Mouse (Mus musculus) heart, embryonic 13.5 days (tissue): ENCODE measurements around the gene Trpm8. TPM values are rescaled to one million over a fixed set of nuclear protein-coding genes. Genes with fewer than 3 reads are reported as not detected.
A peak's percentile ranks its signal among the peaks of the same experiment; 100 is the strongest.

Source experiments
- ATAC-seq: fragments of 200-750 bp; cut with Nextera tagmentation; 2 replicates; pipeline ENCODE4 v1.8.0; 2017; ENCODE audit warnings: moderate TSS enrichment; ENCODE audit not compliant: insufficient number of reproducible peaks, low FRiP score, low TSS enrichment; ENCODE audit errors: extremely low read depth
- H3K27ac ChIP-seq: fragments of 300-500 bp; sonication (generic); replicated peaks from 2 replicates; pipeline ENCODE4 v1.5.1; 2015; ENCODE audit warnings: moderate library complexity, mild to moderate bottlenecking, inconsistent platforms
- H3K27me3 ChIP-seq: fragments of 300-500 bp; sonication (generic); replicated peaks from 2 replicates; pipeline ENCODE4 v1.6.1; 2015; ENCODE audit warnings: mild to moderate bottlenecking, inconsistent platforms
- H3K36me3 ChIP-seq: fragments of 300-500 bp; sonication (generic); 2 replicates; pipeline ENCODE4 v1.6.1; 2015; ENCODE audit warnings: mild to moderate bottlenecking, inconsistent platforms
- H3K4me1 ChIP-seq: fragments of 300-500 bp; sonication (generic); 2 replicates; pipeline ENCODE4 v1.6.1; 2015; ENCODE audit warnings: inconsistent platforms
- H3K4me2 ChIP-seq: fragments of 300-500 bp; sonication (generic); 2 replicates; pipeline ENCODE4 v1.6.1; 2015; ENCODE audit warnings: inconsistent platforms, mild to moderate bottlenecking, moderate library complexity
- H3K4me3 ChIP-seq: fragments of 300-500 bp; sonication (generic); 2 replicates; pipeline ENCODE4 v1.5.1; 2015; ENCODE audit warnings: moderate library complexity, mild to moderate bottlenecking, inconsistent platforms
- H3K9ac ChIP-seq: fragments of 300-500 bp; sonication (generic); 2 replicates; pipeline ENCODE4 v1.6.1; 2015; ENCODE audit warnings: inconsistent platforms, mild to moderate bottlenecking, moderate library complexity
- H3K9me3 ChIP-seq: fragments of 300-500 bp; sonication (generic); 2 replicates; pipeline ENCODE4 v1.6.1; 2016; ENCODE audit warnings: inconsistent platforms
- WGBS: fragments of 180-500 bp; shearing (Covaris S2); methylation state at CpG from one replicate; pipeline ENCODE4 v1.1.7; 2015; ENCODE audit warnings: mixed read lengths; 5-methylcytosine and 5-hydroxymethylcytosine counted together
- polyA plus RNA-seq: library from polyadenylated mRNA; unstranded; fragments of >200 nt; fragmentation: Nextera tagmentation; extraction: Ambion mirVana; gene quantifications from 2 replicates; pipeline ENCODE4 v1.2.1, GENCODE M21; 2015

The Trpm8 gene
- polyA plus RNA-seq, 1 experiment from 2014 or later: 0.03 TPM

DNA sequence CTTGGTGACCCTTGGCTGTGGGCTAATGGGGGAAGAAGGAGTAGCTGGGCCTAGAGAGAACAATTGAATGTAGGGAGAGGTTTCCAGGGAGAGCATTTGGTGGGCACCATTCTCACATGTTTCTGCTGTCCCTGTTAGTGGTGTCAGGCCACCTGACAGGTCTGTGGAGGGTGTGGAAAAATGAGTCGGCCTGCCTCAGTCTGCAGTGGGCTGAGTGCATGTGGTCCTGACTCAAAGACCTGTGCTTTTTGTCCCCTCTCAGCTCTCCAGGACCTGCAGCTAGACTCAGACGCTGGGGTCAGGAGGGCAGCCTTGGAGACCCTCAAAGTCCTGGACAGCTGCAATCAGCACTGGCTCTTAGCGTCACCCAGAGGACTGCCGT, 17.8 kb upstream of the Trpm8 start:
- Histone ChIP-seq H3K27ac (no peak overlapping the region; the same call in 1 of the 2 replicates), H3K27me3 (no peaks in the 10 kb centered on the region), H3K36me3 (peaks cover 54% of the 10 kb centered on the region), H3K4me3 (no peak overlapping the region), H3K9ac (peak overlapping the region; percentile 0; the same call in 1 of the 2 replicates), H3K4me2 (no peak overlapping the region), H3K4me1 (peaks cover 33% of the 10 kb centered on the region), H3K9me3 (peaks cover 31% of the 10 kb centered on the region)
- whole genome bisulfite sequencing: 70% methylated on average over 4 of the region's 4 CpGs
- no peak for ATAC-seq

DNA sequence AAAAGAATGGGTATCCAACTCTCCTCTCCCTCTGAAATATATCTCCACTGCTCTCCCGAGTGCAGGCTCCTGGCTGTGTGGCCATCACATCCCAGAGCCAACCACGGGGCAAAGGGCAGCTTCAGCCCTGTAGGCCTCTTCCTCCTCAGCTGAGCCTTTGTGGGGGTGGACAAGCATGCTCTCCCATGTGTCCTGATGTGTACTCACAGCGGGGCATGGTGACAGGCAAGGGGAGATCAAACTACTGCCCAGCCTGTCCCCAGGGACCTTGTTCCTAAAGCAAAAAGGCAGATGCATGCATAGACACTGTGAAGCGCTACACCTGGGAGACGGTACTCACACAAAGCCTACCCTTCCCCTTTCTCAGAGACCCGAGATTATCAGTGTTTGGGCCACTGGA, 17.3 kb upstream of the Trpm8 start:
- 69% methylated on average over 6 of the region's 6 CpGs for WGBS
- H3K36me3 ChIP-seq: peaks cover 59% of the 10 kb centered on the region

DNA sequence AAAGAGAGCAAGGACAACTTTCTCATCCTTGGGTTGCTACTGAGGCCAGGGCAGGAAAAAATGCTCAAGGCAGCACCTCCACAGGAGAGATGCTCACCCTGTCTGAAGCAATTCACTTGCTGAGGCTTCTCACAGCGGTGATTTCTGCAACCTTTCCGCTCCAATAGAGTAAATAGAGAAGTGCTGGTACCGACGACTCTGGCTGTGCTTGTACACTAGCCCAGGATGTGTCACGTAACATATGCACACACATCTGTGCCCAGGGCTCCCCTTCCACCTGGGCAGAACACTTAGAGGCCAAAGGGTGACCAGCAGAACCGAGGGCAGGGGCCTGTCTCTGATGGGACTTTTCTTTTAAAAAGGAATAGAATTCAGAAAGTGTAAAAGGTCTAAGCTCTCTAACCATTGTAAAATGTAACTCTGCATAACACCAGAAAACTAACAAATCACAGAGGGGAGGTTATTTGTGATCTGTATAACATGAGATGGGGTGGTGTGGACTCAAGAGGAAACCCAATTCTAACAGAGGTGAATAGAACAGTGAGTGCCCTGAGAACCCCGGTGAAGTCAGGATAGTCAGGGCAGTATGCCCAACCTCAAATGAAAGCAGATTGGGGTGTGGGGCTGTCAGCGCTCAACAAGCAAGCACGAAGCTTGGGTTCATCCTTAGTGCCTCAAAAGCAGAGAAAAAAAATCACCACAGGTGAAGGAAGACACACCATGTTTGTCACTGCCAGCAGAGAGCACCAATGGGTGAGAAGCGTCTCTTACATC, 16.7 kb upstream of the Trpm8 start:
- Histone ChIP-seq H3K4me1 (peaks cover 43% of the 10 kb centered on the region), H3K36me3 (peaks cover 65% of the 10 kb centered on the region), H3K9me3 (peaks cover 19% of the 10 kb centered on the region), H3K4me3 (no peak overlapping the region), H3K27me3 (no peaks in the 10 kb centered on the region), H3K27ac (no peak overlapping the region), H3K4me2 (no peak overlapping the region), H3K9ac (no peak overlapping the region)
- WGBS: 81% methylated on average over 10 of the region's 10 CpGs
- ATAC-seq: no peak

More for the DNA sequence above, 17.3 kb upstream of the Trpm8 start:
- Histone ChIP-seq H3K27ac (no peak overlapping the region), H3K9ac (no peak overlapping the region), H3K9me3 (peaks cover 26% of the 10 kb centered on the region), H3K4me2 (no peak overlapping the region), H3K4me3 (no peak overlapping the region), H3K4me1 (peaks cover 37% of the 10 kb centered on the region), H3K27me3 (no peaks in the 10 kb centered on the region)
- no peak for ATAC-seq

DNA sequence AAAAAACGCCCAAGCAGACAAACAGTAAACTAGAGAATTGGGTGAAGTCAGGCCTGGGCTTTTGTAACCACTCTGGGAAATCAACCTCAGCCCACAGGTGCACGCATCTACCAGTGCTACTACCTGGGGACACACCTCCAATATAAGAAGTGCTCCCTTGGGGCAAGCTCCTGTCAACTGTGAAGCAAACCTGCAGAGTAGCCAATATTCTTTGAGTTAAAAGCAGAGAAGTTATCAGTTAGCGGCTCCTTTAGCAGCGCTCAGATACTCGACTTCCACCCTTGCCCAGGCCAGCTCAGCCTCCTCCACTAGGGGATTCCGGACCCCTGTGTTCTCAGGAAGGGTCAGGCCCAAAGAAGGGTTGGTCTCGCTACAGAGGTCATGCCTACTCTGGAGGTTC, 15.8 kb upstream of the Trpm8 start:
- Histone ChIP-seq H3K27me3 (no peaks in the 10 kb centered on the region), H3K4me3 (no peak overlapping the region), H3K9me3 (peaks cover 10% of the 10 kb centered on the region), H3K27ac (no peak overlapping the region), H3K4me2 (no peak overlapping the region), H3K4me1 (peaks cover 43% of the 10 kb centered on the region), H3K36me3 (peaks cover 75% of the 10 kb centered on the region), H3K9ac (no peak overlapping the region)
- ATAC-seq: no peak
- 77% methylated on average over 7 of the region's 7 CpGs for WGBS

DNA sequence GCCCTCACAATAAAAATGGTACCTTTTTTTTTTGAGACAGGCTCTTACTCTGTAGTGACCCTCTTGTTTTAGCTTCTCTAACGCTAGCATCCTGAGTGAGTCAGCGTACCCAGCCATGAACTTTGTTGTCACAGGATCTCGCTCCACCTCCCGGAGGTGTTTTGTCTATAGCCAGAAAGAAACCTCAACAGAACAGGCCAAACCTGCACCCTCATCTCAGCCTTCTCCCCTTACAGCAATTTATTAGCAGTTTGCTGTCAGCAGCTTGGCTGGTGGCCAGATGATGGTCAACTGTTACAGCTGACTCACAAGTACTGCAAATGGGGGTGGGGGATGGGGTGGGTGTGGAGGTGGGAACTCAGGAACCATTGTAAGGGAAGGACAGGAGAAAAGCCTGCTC, 15.2 kb upstream of the Trpm8 start:
- no peak overlapping the region for H3K4me2 ChIP-seq
- H3K4me1 ChIP-seq: peaks cover 43% of the 10 kb centered on the region
- no peaks in the 10 kb centered on the region for H3K27me3 ChIP-seq
- no peak overlapping the region for H3K27ac ChIP-seq
- 73% methylated on average over 4 of the region's 4 CpGs for WGBS
- H3K9ac ChIP-seq: peak overlapping the region; percentile 0; the same call in 1 of the 2 replicates
- peaks cover 4% of the 10 kb centered on the region for H3K9me3 ChIP-seq
- no peak for ATAC-seq
- H3K36me3 ChIP-seq: peaks cover 80% of the 10 kb centered on the region
- H3K4me3 ChIP-seq: no peak overlapping the region

DNA sequence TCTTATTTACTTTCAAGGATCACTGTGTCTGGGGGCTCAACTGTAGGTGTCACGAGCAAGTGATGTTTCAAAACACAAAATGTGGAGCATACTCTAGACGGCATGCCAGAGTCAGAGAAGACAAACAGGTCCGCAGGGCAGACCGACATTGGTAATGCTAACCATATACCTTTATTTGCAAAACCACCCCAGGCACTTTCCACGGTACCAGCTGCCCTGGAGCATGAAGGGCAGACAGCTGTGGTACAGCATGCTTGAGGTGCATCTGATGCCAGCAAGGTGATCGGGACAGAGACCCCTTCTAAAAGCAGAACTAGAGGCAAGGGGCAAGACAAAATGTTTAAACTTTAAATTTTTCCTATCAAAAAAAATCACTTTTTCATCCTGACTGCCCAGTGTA, 14.5 kb upstream of the Trpm8 start:
- ATAC-seq: no peak
- peaks cover 87% of the 10 kb centered on the region for H3K36me3 ChIP-seq
- WGBS: 74% methylated on average over 6 of the region's 6 CpGs
- peaks cover 43% of the 10 kb centered on the region for H3K4me1 ChIP-seq
- no peaks in the 10 kb centered on the region for H3K27me3 ChIP-seq
- H3K4me3 ChIP-seq: no peak overlapping the region
- no peaks in the 10 kb centered on the region for H3K9me3 ChIP-seq
- no peak overlapping the region for H3K4me2 ChIP-seq
- H3K27ac ChIP-seq: no peak overlapping the region
- H3K9ac ChIP-seq: no peak overlapping the region

DNA sequence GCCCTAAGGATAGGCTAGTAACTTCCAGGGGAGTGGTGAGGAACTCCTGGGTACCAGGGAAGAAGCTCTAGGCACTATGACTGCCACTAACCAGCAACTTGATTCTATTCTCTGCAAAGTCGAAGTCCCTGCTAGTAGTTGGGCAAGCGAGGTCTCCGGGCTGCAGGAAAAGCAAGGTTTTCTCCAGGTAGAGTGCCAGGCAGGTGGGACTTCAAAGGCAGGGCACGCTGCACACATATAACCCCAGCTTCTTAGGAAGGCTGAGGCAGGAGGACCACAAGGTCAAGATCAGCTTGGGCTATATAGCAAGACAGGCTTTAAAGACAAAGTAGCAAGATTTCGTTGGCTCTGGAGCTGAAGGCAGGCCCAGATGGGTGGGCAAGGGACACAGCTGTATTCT, 13.7 kb upstream of the Trpm8 start:
- no peaks in the 10 kb centered on the region for H3K9me3 ChIP-seq
- H3K4me3 ChIP-seq: no peak overlapping the region
- no peak overlapping the region for H3K4me2 ChIP-seq
- H3K9ac ChIP-seq: no peak overlapping the region
- no peak for ATAC-seq
- no peak overlapping the region for H3K27ac ChIP-seq
- 90% methylated on average over 5 of the region's 5 CpGs for WGBS
- H3K27me3 ChIP-seq: no peaks in the 10 kb centered on the region
- peaks cover 95% of the 10 kb centered on the region for H3K36me3 ChIP-seq
- H3K4me1 ChIP-seq: peaks cover 42% of the 10 kb centered on the region

DNA sequence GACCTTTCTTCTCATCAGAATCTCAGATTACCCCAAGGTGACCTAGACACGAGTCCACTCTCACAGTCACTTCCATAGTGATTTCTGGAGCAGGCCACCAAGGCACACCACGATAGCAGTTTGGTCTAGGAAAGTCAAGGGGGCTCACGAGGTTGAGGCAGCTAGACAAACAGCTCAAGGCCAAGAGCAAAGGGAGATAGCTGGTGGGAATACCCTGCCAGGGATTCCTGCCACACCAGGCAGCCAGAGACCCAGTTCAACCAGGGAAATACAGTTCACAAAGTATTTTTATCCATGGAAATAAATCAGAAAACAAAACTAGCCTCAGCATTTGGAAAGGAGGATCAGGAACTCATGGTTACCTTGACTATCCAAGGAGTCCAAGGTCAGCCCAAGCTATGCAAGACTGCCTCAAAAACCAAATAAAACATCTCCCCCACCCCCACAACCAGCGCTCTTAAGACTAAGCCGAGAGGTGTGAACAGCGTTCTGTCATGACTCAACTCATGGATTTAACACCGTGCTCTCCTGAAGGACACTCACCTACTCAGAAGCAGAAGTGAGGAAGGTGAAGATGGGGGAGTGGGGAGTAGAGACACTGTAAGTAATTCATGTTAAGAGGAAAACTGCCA, 13.1 kb upstream of the Trpm8 start:
- H3K27me3 ChIP-seq: no peaks in the 10 kb centered on the region
- ATAC-seq: no peak
- no peak overlapping the region for H3K27ac ChIP-seq
- H3K4me1 ChIP-seq: peaks cover 36% of the 10 kb centered on the region
- no peak overlapping the region for H3K4me3 ChIP-seq
- 77% methylated on average over 7 of the region's 7 CpGs for WGBS
- H3K9me3 ChIP-seq: no peaks in the 10 kb centered on the region
- H3K9ac ChIP-seq: no peak overlapping the region
- peaks cover 100% of the 10 kb centered on the region for H3K36me3 ChIP-seq
- no peak overlapping the region for H3K4me2 ChIP-seq

DNA sequence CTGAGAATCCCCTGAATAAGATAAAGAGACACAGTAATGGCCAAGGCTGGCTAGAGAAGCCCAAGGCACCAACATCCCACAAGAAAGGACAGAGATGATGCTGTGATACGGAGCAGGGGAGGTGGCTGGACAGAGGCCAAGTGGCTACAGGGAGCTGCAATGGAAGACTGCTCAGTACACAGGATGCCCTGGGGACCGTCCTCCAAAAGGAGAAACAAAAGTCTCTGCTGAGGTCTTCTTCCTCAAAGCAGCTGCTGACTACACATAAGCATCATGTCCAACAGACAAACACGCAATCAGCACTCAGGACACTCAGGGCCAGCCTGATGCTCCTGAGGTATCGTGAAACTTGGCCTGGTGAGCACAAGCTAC, 12.6 kb upstream of the Trpm8 start:
- Histone ChIP-seq H3K27me3 (no peaks in the 10 kb centered on the region), H3K9ac (no peak overlapping the region), H3K4me3 (no peak overlapping the region), H3K27ac (no peak overlapping the region), H3K9me3 (no peaks in the 10 kb centered on the region), H3K36me3 (peaks cover 100% of the 10 kb centered on the region), H3K4me1 (peaks cover 31% of the 10 kb centered on the region), H3K4me2 (no peak overlapping the region)
- no peak for ATAC-seq
- WGBS: 69% methylated on average over 4 of the region's 4 CpGs

DNA sequence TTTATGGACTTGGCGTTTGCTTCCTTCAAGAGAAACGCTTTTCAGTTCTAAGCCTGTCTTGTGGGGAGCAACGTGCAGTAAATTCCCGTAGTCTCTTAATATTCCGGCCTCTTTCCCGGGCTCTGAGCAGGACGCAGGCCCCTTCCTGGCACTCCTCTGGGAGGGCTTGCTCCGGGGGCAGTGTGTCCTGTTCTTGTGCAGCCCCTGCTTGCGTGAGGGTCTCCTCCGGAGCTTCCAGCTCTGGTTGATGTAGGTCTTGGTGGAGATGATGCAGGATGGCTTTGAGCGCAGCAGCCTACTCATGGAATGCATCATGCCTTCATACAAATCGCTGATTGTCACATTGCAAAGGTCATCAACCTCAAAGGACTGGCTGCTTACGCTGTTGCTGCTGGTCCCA, 11.3 kb upstream of the Trpm8 start:
- no peaks in the 10 kb centered on the region for H3K27me3 ChIP-seq
- H3K9me3 ChIP-seq: no peaks in the 10 kb centered on the region
- no peak for ATAC-seq
- H3K36me3 ChIP-seq: peaks cover 91% of the 10 kb centered on the region
- peaks cover 26% of the 10 kb centered on the region for H3K4me1 ChIP-seq
- no peak overlapping the region for H3K4me2 ChIP-seq
- no peak overlapping the region for H3K4me3 ChIP-seq
- no peak overlapping the region for H3K27ac ChIP-seq
- 86% methylated on average over 13 of the region's 13 CpGs for WGBS
- no peak overlapping the region for H3K9ac ChIP-seq

DNA sequence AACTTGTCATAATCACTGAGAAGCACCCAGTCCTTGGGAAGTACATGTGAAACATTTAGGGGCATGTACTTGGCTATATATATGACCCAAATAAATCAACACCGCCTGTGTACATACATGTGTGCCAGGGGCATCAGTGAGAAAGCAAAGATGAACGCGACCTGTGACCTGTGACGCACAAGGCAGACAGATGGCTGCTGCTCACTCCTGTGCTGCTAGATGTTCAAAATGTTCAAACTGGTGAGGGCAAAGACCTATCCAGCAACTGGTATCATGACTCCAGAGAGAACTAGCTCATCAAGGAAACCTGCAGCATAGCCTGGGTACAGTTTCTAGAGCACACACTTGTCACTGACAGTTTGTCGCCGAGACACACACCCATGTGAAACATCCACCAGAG, 10.0 kb upstream of the Trpm8 start:
- no peak overlapping the region for H3K4me3 ChIP-seq
- 91% methylated on average over 6 of the region's 6 CpGs for WGBS
- H3K27me3 ChIP-seq: no peaks in the 10 kb centered on the region
- H3K9me3 ChIP-seq: no peaks in the 10 kb centered on the region
- H3K4me1 ChIP-seq: peaks cover 17% of the 10 kb centered on the region
- no peak for ATAC-seq
- peaks cover 91% of the 10 kb centered on the region for H3K36me3 ChIP-seq
- no peak overlapping the region for H3K4me2 ChIP-seq
- H3K27ac ChIP-seq: no peak overlapping the region
- no peak overlapping the region for H3K9ac ChIP-seq

DNA sequence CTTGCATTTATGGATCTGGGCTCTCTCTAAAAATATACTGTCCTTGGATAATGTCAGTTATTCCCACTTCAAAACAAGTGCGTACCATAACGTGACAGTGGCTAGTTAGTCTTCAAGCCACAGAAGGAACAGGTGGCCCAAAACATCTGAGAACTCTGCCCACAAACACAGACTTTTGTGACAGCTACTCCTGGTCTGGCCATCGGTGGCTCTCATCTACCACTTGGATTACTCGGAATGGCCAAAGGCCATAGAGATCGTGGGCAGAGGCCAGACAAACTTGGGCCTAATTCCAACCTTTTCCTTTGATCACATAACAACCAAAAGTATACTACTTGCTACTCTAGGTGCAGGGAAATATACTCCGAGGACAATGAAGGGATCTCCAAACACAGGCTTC, 9.4 kb upstream of the Trpm8 start:
- no peaks in the 10 kb centered on the region for H3K9me3 ChIP-seq
- H3K4me1 ChIP-seq: peaks cover 13% of the 10 kb centered on the region
- WGBS: 83% methylated on average over 6 of the region's 6 CpGs
- no peaks in the 10 kb centered on the region for H3K27me3 ChIP-seq
- H3K36me3 ChIP-seq: peaks cover 91% of the 10 kb centered on the region
- no peak for ATAC-seq
- no peak overlapping the region for H3K4me2 ChIP-seq
- H3K27ac ChIP-seq: no peak overlapping the region
- no peak overlapping the region for H3K4me3 ChIP-seq
- no peak overlapping the region for H3K9ac ChIP-seq
